In genomic region chr8:70501820-70502529, GRCm38 (mm10) we compare ENCODE assay signal across 10 mouse cellular contexts. TPM values are rescaled to one million over a fixed set of nuclear protein-coding genes. Genes with fewer than 3 reads are reported as not detected.
DNase-seq lines count a peak whose midpoint lies in the region; ATAC-seq and TF ChIP-seq lines count a peak whose summit lies in the region.
"Had no signal": no experiment of that assay in that cellular context is flagged by ENCODE, and none has a peak within 500 bp of the region (broad histone marks: within the 10 kb centered on the region; RNA-seq: fewer than 3 reads in every experiment).

No protein-coding gene starts in this region.

- no peaks in the 10 kb centered on the region for H3K27me3 ChIP-seq in testis, adult 2 months (ENCODE audit: control insufficient read depth, insufficient read depth, low read length)
- peaks cover 4% of the 10 kb centered on the region; the same call in 1 of the 2 replicates for H3K27me3 ChIP-seq in stomach, postnatal 0 days (ENCODE audit: control insufficient read depth, insufficient read depth, low read length)

- no peaks in the 10 kb centered on the region for H3K36me3 ChIP-seq in testis, adult 2 months (ENCODE audit: control insufficient read depth, insufficient read depth, low read length)
- peaks cover 2% of the 10 kb centered on the region; the same call in 1 of the 2 replicates for H3K36me3 ChIP-seq in stomach, postnatal 0 days (ENCODE audit: control insufficient read depth, insufficient read depth, low read length)

- peak; percentile 34 for DNase-seq in embryo, embryonic 11 days
- no peak for DNase-seq in embryo, embryonic 10 days (ENCODE audit: low spot score)
- no peak for DNase-seq in testis, postnatal 10 days (ENCODE audit: low spot score)
- DNase-seq in induced T-regulatory cell, adult 2 months (ENCODE audit: low read depth): peak; percentile 31
- DNase-seq in stomach, postnatal 0 days (ENCODE audit: low spot score): peak; percentile 56
- no peak for DNase-seq in adrenal gland, adult (ENCODE audit: inconsistent age in 2 of 2, low spot score in 1 of 2)
- no peak for DNase-seq in spleen, adult 18-20 months
- DNase-seq: B cell, adult 2 months; layer of hippocampus, adult 9-11 months had no signal

- no peak for TF ChIP-seq POLR2A in testis, adult 2 months (IDR thresholded peaks at IDR 0.05; ENCODE audit: control insufficient read depth, low read depth, low read length)

- H3K4me3 ChIP-seq in testis, adult 2 months (ENCODE audit: control insufficient read depth, low read depth, low read length): peak overlapping the region; percentile 23
- no peak overlapping the region for H3K4me3 ChIP-seq in stomach, postnatal 0 days (ENCODE audit: low read depth, low read length)

- H3K9ac ChIP-seq in stomach, postnatal 0 days (ENCODE audit: low read length): 0 out of 2 replicates have a peak overlapping the region, but pooled peaks have one; percentile 23

- H3K4me1 ChIP-seq in testis, adult 2 months (ENCODE audit: control insufficient read depth, insufficient read depth, low read length): peaks cover 55% of the 10 kb centered on the region
- peaks cover 3% of the 10 kb centered on the region for H3K4me1 ChIP-seq in stomach, postnatal 0 days (replicated peaks; ENCODE audit: control insufficient read depth, insufficient read depth)

- no peak for ATAC-seq in stomach, postnatal 0 days (ENCODE audit: low FRiP score, low TSS enrichment)

- no peak overlapping the region for H3K4me2 ChIP-seq in stomach, postnatal 0 days (replicated peaks; ENCODE audit: low read depth)

- no peak for TF ChIP-seq CTCF in testis, adult 2 months (IDR thresholded peaks at IDR 0.05; ENCODE audit: control insufficient read depth, insufficient read depth, insufficient replicate concordance, low read depth, low read length)
- TF ChIP-seq CTCF in stomach, postnatal 0 days (IDR thresholded peaks at IDR 0.05; ENCODE audit: low read depth): no peak

- no peak overlapping the region; the same call in 1 of the 2 replicates for H3K27ac ChIP-seq in testis, adult 2 months (ENCODE audit: control insufficient read depth, insufficient read depth, low read depth, low read length)
- no peak overlapping the region for H3K27ac ChIP-seq in stomach, postnatal 0 days (replicated peaks)

- no peak for TF ChIP-seq EP300 in stomach, postnatal 0 days (optimal IDR thresholded peaks at IDR 0.05)

- 18% methylated on average over 23 of the region's 23 CpGs for WGBS in stomach, postnatal 0 days

- H3K9me3 ChIP-seq in stomach, postnatal 0 days (ENCODE audit: control insufficient read depth, low read length): no peaks in the 10 kb centered on the region

RNA-seq across cellular contexts. Expression of gene Rex1bd, which starts 4.6 kb away (rescaled TPM):
- 23.9 and 26.9 TPM in 2 replicates for polyA plus RNA-seq in testis, adult 2 months (2012; rRNA removed)
- 119 and 122 TPM in 2 replicates for polyA plus RNA-seq in stomach, postnatal 0 days (2015; fragmentation: Nextera tagmentation; extraction: Ambion mirVana)

RNA-seq across cellular contexts. Expression of gene Uba52, which starts 8.6 kb away (rescaled TPM):
- 768 and 853 TPM in 2 replicates for polyA plus RNA-seq in testis, adult 2 months (2012; rRNA removed)
- polyA plus RNA-seq in stomach, postnatal 0 days (2015; fragmentation: Nextera tagmentation; extraction: Ambion mirVana): 951 and 966 TPM in 2 replicates

RNA-seq across cellular contexts. Expression of gene Crlf1, which starts 9.0 kb away (rescaled TPM):
- 126 and 137 TPM in 2 replicates for polyA plus RNA-seq in testis, adult 2 months (2012; rRNA removed)
- 5.8 and 6.5 TPM in 2 replicates for polyA plus RNA-seq in stomach, postnatal 0 days (2015; fragmentation: Nextera tagmentation; extraction: Ambion mirVana)

RNA-seq across cellular contexts. Expression of gene Tmem59l, which starts 14.8 kb away (rescaled TPM):
- polyA plus RNA-seq in testis, adult 2 months (2012; rRNA removed): 62.6 and 62.9 TPM in 2 replicates
- 2.4 and 2.8 TPM in 2 replicates for polyA plus RNA-seq in stomach, postnatal 0 days (2015; fragmentation: Nextera tagmentation; extraction: Ambion mirVana)

RNA-seq across cellular contexts. Expression of gene Klhl26, which starts 25.2 kb away (rescaled TPM):
- 3.6 and 4.8 TPM in 2 replicates for polyA plus RNA-seq in testis, adult 2 months (2012; rRNA removed)
- polyA plus RNA-seq in stomach, postnatal 0 days (2015; fragmentation: Nextera tagmentation; extraction: Ambion mirVana): 10.4 and 12.4 TPM in 2 replicates

Comparison
In these comparisons a context has a peak if more than half of its experiments do, and no peak if none do; other contexts are left out.
1. DNase-seq: peak in embryo, embryonic 11 days (single experiment), induced T-regulatory cell, adult 2 months (single experiment) and stomach, postnatal 0 days (single experiment); none in embryo, embryonic 10 days (single experiment), testis, postnatal 10 days (single experiment), adrenal gland, adult (0 of 2) and spleen, adult 18-20 months (0 of 2).
2. RNA of gene Crlf1, which starts 9.0 kb away (polyA plus RNA-seq): 126 to 137 TPM in testis, adult 2 months; 5.8 to 6.5 TPM in stomach, postnatal 0 days; every median in the first group is over 10 times any median in the second.